Mouse (Mus musculus): Measurements from ENCODE around the gene Cryzl2. TPM values are rescaled to one million over a fixed set of nuclear protein-coding genes. Genes with fewer than 3 reads are reported as not detected.

Cryzl2 gene
- polyA plus RNA-seq, 2 experiments from 2014 or later = 3.9 to 5.5 TPM

DNA sequence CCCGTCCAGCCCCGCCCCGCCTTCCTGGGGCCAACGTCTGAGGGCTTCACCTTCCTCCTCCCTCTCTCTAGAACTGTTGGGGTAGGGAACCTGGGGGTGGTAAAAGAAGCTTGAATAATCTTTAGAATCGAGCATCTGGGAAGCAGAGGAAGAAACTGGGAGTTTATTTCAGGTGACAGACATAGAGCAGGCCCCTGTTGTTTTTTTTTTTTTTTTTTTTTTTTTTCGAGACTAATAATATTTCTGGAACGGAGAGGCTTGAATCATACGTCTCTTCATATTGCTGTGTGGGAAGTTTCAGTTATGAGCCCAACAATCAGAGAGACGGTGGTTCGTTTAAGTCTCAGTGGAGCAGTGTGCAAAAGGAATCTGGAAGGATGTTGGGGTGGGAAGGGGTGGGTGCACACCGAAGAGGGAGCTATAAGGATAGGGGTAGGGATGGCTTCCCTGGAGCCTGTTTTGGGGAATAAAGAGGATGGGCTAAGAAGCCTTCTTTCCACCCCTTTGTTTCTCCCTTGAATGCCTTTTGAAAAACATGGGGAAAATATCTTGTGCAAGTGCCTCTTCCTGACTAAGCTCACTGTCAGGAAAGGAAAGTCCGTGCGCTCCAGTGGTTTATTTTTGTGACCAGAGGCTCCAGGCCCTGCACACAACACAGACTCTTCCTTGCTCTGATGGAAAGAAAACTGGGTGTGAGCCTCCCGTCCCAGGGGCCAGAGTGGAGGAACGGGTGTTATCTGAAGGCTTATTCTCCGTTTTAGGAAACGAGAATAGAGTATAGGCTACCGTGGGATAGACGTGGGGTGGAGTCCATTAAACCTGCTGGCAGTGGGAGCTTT is 14.4 kb upstream of the Cryzl2 start:
- no peak for ATAC-seq

DNA sequence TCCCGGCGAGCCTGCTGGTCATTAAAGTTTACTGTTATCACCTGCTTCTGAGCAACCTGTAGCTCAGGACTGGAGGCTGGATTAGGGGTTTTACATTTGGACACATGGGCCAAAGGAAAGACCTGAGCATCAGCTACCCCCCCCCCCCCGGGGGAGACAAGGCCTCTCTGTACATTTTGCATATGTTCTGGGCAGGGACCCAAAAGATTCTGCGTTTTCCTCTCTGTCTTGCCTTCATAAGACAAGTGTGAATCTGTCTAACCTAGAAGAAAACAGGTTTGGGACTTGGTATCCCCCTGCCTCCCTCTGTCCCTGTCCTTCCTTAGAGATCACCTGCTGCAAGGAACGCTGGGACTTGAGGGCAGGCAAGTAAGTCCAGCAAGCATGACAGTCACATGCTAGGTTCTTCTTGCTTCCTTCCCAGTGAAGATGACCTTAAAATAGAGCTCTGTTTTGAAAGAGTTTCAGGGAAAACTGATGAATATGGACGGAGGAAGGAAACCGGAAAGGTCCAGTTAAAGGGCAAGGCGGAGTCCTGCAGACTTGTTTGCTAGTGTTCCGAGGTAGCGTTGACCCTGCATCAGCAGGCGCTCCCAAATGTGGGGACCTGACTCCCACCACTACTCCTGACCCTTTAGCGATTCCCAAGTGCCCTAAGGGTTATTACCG is 13.6 kb upstream of the Cryzl2 start:
- no peak for ATAC-seq

DNA sequence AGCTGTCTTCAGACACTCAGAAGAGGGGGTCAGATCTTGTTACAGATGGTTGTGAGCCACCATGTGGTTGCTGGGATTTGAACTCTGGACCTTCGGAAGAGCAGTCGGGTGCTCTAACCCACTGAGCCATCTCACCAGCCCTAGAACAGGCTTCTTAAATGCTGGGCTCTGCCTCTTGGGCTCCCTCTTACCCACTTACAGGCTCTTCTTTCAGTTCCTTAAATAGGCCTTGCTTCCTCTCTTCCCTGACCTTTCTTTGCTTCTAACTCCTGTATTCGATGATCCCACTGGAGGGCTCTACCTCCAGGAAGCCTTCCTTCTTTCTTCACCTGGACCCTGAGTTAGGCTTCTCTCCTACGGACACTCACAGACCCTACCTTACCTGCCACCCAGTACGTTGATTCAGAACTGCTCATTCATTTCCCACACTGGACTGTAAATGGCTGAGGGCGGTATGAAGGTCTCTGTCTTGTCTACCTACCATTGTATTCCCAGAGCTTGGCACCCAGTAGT is 12.9 kb upstream of the Cryzl2 start:
- ATAC-seq = no peak

DNA sequence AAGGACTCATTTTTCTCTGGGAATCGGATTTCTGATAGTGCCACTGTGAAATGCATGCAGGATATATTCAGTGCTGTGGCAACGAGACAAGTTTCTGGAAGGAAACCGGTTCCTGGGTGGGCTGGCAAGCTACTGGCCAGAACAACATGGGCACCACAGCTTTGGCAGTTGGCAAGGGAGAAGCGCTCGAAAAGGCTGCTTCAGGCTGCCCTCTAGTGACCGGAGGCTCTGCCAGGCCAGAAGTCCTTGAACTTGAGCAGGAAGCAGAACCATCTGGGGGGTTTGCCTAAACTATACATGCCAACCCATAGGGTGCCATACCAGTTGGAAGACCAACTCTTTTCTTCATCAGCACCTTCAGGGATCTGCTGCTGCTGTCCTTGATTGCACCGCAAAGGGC is 12.1 kb upstream of the Cryzl2 start:
- no peak for ATAC-seq

DNA sequence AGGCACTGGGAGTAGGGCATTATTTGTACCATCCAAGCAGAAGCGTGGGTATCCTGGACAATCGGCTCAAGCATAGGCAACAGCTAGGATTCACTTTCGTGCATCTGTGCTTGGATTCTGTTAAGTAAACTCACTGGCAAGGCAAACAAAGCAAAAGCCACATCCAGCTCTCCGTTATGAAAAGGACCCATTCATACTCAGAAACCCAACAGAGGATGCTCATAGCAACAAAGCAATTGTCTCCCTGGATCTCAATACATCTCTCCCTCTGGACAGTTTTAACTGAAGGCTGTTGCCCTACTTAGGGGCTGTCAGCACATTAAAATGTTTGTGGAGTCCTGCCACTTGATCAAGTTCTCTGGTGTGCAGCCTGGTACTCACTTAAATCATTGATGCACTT is 11.2 kb upstream of the Cryzl2 start:
- ATAC-seq = no peak

DNA sequence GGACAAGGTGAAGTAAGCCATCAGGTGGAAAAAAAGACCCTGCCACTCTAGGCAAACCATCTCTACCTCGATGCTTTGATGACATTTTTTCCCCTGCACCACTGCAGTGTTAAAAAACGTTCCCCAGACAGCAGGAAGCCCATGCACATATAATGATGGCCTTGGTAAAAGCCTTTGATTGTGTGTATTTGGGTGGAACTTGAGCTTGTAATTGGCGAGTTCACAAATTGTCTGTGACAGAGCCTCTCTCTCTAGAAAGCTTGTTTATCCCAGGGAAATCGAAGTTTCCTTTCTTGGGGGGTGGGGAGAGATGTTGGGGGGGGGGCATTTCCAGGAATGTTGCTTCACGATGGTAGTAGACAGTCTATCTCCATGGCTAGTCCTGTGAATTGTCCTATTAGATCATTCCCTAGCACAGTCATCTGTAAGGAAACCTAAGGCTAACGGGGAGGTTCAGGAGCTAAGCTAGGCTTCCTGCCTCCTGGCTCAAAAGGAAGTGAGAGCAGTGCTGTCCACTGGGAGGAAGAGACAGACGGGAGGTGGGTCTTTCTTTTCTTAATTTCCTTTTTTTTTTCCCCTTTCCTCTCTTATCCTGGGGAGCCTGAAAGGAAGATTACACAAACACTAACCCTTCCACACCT is 10.1 kb upstream of the Cryzl2 start:
- ATAC-seq = no peak

DNA sequence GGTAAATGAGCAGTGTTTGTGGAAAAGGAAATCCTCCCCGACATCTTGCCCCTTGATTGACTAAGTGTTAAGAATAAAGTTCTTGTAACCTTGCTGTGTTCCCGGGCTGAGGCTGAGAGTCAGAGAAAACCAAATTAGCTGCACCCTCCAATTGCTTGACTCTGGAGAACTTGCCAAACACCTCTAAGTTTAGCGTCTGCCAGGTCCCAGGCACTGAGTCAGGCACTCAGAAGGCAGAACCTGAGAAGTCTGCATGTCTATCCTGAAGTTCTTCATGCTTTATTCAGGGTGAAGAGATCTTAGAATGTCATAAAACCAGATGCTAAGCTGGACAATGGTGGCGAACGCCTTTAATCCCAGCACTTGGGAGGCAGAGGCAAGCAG is 9.6 kb upstream of the Cryzl2 start:
- ATAC-seq = no peak

DNA sequence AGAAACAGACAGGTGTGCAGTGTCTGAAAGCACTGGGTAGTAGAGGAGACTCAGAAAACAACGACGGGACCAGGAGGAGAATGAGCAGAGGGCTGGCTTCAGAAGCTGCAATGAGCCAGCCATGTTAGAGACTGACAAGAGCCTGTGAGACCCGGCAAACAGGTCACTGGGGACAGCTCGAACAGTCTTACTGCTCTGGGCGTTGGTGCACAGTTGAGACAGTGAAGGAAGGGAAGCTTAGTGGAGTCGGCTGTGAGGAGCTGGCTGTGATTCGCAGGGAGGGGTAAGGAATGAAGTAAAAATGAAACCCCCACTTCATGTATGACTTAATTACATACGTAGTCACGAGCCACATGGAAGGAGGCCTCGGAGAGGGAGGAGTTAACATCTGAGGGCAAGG is 8.8 kb upstream of the Cryzl2 start:
- ATAC-seq = no peak

DNA sequence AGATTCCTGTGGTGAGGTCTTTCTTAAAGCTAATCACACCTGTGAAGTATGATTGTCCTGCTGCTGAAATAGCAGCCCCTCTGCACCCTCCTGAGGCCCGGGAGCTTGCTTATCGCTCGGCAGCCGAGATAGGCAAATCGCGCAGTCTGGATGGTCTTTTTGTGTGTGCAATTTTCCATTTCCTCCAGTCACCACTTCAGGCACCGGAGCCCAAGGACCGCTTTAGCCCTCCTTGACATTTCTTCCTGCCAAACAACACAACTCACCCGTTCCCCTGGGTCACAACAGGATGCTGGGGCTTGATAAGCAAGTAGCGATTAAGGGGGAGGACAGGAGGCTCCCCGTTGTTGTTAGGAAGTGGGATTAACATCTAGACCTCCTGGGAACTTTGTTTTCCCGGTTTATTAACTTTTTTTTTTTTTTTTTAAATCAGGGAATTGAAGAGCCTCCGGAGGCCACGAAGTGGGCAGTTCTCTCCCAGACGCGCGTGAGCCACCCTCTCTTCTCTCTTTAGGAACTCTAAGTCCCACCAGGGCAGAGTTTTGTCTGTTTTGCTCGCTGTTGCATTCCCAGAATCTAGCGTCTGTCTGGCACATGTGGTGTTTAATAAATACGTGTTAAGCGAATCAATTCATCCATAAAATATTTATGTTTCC is 8.3 kb upstream of the Cryzl2 start:
- no peak for ATAC-seq

DNA sequence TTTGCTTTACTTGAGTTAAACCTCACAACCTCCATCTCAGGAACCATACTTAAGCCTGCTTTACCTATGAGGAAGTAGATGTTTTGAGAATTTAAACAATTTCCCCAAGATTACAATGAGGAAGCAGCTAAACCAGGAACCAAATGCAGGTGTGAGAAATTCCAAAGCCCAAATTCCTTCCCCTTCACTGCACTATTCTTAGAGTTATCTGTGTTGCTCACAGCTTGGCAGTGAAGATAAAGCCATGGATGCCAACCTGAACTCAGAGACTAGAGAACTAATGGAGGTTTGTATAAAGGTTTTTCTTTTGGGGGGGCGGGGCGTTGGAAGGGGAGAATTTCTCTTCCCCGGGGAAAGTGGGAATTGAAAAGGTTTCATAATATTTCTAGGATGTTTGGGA is 6.1 kb upstream of the Cryzl2 start:
- no peak for ATAC-seq

DNA sequence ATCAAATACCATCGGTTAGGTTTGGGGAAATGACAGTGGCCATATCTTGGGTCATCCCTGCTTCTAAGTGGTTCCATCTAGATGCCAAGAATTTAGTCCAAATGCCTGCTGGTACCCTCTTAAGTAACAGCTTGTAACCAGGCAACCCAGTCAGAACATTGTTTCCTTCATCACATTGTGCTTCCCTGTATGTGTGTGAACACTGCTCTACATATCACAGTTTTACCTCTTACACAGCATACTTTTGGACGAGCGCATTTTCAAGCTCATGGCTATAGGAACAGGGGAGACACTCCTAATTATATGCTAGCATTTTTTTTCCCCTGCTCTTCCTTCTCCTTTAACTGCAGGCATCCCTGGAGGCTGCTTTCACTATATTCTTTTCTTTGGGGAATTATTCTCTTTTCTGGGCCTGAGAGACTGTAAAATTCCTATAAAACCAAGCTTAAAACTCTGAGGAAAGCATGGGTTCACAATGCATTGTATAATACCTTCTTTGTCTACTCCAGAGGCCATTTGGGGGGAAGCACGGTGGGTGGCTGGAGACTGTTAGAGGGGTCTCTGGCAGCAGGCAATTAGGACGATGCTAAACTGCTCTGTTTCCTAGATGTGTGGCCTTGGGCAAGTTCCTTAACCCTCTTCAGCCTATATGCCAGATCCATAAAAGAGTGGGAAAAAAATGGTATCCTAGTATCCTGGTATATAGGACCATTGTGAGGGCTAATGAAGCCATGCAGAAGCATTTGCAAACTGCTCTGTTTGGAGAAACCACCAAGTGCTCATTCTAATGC is 5.4 kb upstream of the Cryzl2 start:
- no peak for ATAC-seq

DNA sequence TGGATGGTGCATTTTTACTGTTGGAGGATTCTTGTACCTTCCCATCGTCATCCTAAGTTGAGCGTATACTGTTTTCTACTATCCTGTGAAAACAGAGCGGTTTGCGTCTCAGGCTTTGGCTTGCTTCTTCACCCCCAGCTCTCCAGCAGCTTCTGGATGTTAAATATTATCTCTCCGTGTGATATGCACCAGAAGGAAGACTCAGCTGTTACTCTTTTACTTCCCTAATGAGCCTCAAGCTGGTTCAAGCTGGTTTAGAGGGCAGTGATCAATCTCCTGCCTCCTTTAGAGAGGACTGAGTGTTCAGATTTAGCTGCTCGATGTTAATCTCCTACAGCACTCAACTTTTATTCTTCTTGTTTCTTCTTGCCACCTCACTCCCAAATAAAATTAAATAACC is 3.5 kb upstream of the Cryzl2 start:
- ATAC-seq = no peak

DNA sequence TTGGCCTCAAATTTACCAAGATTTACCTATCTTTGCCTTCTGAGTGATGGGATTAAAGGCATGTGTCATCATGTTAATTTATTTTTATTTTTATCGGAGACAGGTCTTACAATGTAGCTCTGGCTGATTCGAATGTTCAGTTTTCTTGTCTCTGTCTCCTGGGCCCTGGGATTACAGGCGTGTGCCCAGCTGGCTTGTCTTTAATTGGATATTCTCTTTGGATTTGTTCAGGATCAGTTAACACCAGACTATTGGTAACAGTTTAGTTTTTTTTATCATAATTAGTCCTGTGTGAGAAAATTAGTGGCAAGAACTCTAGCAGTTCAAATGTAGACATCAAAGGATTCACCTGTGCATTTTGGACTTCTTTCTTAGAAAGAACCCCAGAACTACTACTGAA is 588 bp upstream of the Cryzl2 start:
- ATAC-seq = no peak

DNA sequence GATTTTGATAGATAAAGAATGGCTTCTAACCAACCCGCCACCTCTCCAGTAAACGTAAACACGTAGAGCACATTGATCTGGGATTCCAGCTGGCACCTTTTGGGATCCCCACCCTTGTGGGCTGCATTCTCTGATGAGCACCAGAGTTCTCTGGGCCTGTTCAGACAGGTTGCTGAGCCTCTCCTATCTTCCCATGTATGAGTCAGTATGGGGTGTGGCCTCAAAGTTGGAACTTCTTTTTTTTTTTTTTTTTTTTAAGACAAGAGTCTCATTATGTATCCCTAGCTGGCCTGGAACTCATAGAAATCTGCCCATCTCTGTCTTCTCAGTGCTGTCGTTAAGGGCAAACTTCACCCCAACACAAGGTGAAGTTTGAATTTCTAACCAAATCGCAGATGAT is 1.5 kb downstream of the Cryzl2 start:
- ATAC-seq = no peak

DNA sequence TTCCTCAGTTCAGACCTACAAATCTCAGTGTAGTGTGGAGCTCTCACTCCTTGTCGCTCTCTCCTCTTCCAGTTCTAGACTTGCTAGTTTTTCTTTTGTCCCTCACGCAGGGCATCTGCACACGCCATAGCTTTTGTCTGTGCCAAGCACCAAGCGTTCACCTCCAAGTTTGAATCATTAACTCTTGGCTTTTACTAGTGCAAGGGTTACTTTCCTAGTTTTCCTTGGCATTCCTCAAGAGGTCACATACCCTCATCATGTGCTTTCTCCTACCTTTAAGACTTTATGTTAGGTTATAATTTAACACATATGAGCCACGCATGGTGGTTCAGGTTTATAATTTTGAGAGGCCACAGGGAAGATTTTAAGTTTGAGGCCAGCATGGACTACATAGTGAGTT is 2.9 kb downstream of the Cryzl2 start:
- ATAC-seq = no peak

DNA sequence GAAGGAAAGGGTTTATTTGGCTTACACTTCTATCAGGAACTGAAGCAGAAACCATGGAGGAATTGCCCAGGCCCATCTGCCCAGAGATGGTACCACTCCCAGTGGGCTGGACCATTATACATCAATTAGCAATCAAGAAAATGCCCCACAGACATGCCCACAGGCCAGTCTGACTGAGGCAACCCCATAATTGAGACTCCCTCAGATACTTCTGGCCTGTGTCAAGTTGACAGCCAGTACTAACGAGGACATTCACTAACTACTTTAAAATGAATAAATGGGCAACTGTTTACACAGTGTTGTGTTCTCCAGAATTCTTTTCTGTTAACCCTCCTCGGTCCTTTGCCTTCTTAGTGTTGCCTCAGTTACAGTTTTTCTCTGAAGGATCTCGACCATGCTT is 4.0 kb downstream of the Cryzl2 start:
- ATAC-seq = no peak

DNA sequence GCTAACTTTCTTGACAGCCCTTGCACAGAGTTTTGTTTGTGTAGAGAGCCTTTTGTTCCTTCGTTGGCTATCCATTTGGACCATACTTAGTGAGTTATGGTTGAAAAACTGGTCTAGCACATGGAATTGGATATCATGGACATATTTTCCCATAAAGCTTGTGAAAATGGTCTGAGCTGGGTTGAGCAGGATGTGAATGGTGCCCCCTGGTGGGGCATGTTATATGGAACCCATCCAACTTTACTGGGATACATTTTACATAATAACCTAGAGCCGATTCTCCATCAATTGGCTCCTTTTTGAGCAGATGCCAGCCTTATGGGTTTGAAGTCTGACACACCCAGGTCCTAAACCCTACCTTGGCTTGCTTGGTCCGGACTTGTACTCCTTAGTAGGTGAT is 6.8 kb downstream of the Cryzl2 start:
- ATAC-seq = no peak

DNA sequence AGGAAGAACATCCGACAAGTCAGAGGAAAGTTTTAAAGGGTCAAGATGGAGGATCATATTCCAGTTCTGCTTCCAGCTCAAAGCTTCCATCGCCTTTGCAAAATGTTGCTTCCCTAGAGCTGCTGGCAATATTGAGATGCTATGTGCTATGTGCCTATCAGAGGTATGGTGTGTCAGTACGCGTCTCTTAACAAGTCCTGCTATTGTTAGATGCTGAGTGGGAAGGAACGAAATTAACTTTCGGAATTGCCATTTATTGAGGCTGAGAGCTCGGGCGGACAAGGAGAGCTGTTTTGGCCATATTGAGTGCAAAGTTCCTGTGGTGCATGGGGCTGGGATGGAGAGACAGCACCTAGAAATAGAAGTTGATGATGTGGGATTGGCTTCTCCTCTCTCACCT is 9.5 kb downstream of the Cryzl2 start:
- ATAC-seq = no peak

DNA sequence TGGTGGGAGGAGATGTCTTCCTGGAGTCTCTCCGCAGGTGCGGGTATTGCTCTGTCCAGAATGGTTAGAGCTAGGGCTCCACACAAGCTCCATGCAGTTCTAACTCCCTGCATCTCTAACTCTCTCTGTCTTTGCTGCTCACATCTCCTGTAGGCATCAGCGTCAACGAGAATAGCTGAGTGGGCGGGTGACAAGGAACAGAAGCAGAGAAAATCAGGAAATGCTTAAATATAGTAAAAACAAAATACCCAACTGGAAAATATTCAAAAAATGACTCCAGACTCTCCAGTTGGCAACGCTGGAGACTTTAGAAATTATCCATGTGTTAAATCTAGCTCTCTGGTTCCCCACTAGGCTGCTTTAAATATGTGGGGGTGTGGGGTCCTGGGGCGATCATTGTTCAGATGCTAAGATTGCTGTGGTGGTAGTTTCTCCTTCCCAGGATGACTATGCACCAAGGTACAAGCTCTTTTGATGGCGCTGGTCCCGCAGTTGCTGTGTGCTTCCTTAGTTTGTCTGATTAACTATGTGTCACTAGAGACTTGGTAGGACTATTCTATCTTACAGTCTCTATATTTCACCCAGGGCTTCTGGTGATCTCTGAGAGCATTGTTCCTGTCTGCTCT is 12.5 kb downstream of the Cryzl2 start:
- ATAC-seq = no peak

DNA sequence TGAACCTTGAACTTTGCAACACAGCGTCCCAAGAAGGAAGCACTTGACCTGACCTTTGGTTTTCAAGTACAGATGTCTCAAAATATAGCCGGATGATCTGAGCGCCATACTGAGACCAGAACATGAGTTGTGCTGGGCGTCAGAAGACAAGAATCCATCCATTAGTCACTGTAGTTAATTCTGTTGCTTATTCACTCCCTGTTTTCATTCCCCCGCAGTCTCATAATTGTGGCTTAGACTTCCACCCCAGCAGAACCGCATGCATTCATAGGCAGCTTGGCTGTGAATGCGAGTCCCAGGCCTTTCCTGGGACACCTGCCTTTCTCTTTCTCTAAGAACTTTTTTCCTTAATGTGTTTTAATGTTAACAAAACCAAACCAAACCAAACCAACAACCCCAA is 14.3 kb downstream of the Cryzl2 start:
- ATAC-seq = no peak

DNA sequence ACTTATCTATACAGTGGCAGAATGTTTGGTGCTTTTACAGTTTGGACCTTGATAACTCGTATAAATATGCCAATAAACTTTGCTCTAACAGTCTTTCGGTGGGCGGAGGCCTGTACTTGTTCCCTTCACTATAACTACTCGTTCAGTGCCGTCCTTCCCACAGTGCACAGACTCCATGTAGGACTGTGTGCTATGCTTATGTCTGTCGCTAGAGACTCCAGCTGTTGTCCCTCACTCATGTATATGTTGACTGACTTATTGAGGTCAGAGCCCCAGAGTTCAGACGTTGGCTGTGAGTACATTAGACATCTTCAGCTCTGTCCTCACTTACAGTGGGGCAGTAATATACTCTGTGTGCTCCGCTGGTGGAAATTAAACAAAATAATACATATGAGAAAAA is 16.5 kb downstream of the Cryzl2 start:
- ATAC-seq = no peak

DNA sequence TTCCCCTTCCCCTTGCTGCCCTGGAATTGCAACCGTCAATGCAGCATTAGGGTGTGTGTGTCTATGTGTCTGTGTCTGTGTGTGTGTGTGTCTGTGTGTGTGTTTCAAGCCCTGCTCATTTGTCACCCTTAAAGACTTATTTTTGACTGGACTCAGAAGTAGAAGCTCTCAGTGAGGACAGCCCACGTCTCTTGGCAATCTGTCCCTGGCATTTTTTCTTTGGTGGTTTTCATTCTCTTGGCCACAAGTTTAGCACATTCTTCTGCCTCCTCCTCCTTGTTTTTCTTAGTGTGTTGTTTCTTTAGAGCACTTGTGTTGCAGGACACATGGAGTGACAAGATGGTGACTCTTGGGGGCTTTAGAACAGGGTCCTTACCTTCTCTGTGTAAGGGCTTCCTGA is 17.9 kb downstream of the Cryzl2 start:
- no peak for ATAC-seq

Data from activated CD4-positive, CD25-positive, alpha-beta regulatory T cell, adult 4 months (primary cell).